Mouse (Mus musculus): ENCODE measurements around the gene Dcbld1.

The Dcbld1 gene

GRCm38 (mm10) chr10:52233301-52233968 is at the start of gene Dcbld1:
Dcbld1 (plus strand) TSS chr10:52233619.
- DNase-seq (ENCODE audit: low read depth): no peak

DNA sequence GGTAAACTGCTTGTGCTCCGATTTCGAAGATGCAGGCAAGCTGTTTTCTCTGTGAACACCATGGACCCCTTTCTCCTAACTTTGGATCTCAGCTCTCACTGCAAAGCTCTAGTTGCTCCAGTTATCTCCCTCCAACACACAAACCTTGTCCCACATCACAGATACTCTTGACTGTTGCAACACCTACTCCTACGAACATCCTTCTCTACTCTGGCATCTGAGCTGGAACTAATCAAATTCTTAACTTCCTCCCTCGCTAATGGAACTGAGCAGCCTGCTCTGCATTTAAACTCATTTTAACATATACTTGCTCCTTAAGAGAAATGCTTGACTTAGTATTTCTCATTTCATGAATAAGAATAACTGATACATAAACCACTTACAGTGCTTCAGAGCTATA is 47.5 kb upstream of the Dcbld1 start:
- DNase-seq (ENCODE audit: low read depth): no peak

DNA sequence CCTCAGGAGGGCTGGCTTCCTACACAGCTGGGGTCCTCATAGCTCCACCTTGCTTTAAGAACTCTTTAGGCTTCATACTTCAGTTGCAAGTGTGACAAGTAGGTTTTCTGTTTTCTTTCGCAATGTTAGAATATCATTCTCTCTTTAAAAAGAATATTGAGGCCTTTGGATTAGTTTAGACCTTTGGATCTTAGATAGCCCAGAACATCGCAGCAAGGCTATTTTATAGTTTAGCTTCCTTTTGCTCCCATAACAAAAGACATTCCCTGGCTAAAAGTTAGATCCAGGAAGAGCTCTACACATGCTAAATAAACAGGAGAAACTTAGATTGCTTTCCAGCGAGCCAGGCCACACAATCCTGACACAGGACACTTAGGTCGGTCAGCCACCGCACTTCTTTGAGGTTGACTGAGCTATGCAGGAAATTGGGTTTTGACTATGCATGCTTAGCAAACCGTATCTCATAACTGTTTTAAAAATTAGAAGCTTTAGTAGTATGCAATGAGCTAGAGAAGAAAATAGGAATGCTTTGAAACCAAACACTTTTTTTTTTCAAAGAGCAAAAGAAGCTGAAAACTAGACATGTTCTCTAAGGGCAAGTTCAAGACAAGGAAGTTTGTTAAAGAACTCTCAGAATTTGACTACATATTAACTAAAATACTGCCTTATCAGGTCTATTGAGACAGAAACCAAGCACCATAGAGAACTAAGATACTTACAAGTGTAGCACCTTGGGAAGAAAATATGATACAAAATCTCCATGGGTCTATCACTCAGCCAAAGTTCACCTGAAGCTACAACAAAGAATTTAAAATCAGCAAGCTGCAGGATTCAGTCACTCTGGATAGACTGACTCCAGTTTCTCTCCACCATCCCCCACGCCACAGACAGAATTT is 38.2 kb upstream of the Dcbld1 start, which contains the start of gene Ros1:
Gene Ros1, minus strand, starts transcription at position 288 of the 896 bp plus-strand sequence.
- no peak for DNase-seq (ENCODE audit: low read depth)

DNA sequence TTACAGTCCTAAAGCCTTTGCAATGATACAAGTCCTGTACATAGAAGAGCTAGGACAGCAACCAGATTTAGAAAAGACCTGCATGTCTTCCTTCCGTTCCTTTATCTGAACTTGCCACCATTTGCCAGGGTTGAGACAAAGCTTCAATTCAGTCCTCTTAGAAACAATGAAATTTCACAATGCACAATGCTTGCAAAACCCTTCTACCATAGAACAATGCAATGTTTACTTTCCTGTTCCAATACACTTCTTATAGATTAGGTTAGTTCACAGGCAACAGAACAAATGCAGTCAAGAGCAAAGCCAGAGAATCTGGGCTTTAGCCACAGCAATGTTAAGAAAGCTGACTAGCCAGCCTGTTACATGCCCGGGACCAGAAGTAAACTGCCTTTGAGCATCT is 29.4 kb upstream of the Dcbld1 start:
- DNase-seq (ENCODE audit: low read depth): no peak

DNA sequence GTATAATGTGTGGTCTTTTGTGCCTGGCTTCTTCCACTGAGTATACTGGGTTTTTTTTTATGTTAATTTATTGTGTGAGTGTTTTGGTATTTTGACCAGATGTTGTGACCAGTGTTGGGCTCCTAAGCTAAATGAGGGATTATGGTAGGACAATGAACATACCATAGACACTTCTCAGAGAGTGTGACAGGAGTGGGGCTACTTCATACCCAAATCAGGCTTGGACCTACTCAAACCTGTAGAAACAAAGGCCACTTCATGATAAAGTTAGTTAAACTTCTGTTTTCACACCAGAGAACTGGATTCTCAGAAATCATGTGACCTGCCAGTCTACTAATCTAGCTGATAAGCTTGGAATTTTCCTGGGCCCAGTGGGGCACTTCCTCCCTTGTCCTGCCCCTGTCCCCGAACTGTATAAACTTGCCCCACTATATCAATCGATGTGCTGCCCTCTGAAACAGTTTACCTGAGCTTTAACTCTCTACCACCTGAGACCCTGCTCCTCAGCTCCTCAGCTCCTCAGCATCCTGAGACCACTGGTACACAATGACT is 18.1 kb upstream of the Dcbld1 start:
- no peak for DNase-seq (ENCODE audit: low read depth)

DNA sequence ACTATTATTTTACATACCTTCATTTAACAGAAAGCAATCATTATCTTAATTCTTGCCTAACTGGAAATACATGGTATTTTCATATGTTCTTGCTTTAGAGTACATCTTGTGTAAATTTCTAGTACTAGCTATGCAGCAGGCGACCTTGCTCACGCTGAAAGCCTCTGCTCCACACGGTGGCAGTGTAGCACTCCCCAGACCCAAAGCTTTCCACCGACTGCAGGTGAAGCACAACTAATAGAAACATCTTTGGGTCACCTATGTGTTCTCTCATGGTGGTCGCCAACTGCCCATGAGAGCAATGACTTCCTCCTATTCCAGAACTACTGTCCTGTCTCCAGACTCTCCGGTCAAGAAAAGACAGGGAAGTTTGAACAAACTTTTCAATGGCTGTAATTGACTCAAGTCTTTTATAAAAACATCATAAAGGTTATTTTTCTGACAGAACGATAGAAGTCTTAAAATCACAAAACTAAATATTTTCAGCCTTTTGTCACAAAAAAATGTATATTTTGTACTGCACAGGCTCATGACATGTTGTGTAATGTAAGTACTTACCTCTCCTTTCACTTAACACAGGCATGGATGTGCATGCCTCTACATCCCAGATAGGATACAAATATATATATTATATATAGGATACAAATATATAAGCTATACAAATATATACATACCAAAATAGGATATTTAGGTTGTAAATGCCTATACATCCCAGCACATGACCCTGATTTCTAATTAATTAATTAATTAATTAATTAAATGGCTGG is 16.4 kb upstream of the Dcbld1 start:
- DNase-seq (ENCODE audit: low read depth): no peak

DNA sequence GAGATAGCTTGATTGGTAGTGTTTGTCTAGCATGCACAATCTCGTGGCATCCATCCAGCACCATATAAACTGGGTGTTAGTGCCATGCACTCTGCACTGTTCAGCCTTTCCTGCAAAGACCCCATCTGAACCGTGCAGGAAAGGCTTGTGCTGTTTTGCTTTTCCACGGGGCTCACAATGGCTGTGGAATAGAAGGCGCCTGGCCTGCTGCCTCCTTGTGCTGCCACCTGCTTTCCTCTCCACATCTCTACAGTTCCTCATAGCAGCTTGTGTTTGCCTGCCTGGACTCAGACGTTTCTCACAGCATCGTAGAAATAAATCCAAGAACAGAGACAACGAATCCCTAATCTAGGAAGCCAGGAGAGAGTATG is 15.9 kb upstream of the Dcbld1 start:
- no peak for DNase-seq (ENCODE audit: low read depth)

DNA sequence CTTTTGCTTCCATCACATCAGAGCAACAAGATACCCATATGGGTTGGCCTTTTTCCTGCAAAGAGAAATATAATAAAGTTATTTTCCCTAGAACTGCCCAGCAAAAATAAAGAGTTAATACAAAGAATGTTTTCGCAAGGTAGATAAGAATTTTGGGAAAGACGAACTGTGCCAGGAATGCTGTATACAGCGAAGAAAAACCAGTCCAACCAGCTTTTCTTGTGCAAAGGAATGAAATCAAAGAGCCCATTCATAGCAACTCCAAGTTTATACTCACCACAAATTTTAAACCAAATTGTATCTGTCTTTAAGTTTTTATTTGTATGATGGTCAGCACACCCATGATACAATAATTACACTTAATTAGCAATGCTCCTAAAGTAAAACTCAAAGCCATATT is 13.8 kb upstream of the Dcbld1 start:
- no peak for DNase-seq (ENCODE audit: low read depth)

DNA sequence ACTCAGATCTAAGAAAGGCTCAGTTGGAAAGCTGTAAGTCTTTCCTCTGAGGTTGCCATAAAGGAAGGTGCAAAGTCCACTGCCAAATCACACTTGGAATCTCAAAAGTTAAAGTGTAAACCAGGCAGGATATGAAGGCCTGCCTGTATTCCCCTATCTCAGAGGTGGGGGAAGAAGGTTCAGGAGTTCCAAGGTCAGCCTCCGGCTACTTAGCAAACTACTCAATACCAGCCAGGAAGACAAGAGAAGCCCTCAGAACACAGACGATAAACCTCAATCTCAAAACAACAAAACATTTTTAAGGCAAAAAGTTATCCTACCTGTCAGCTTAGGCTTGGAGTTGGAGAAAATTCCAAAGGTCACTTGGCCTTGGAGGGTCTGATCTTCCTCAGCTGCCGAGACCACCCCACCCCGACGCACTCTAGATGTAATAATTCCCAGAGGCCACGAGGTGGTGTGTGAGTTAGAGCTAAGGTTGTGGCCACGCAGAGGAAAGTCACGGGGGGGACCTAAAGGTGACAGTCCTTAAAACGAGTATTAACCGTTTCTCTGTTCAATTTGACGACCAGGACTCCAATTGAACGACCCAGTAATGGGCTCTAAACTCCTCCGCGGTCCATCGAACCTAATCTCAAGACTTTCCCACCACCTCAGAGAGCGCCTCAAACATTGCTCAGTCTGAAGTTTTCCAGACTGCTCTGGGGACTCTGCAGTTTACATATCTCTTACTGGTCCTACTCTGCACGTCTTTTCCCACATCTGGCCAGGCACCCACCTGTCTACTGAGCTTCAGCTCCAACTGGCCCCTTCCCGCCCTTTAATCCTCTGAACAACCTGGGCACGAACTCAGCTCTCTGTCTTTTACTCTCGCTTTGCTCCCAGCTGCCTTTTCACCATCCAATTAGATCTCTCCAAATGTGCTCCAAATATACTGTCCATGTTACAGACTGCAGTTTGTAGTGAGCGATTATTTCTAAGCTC is 933 bp upstream of the Dcbld1 start:
- DNase-seq (ENCODE audit: low read depth): no peak

DNA sequence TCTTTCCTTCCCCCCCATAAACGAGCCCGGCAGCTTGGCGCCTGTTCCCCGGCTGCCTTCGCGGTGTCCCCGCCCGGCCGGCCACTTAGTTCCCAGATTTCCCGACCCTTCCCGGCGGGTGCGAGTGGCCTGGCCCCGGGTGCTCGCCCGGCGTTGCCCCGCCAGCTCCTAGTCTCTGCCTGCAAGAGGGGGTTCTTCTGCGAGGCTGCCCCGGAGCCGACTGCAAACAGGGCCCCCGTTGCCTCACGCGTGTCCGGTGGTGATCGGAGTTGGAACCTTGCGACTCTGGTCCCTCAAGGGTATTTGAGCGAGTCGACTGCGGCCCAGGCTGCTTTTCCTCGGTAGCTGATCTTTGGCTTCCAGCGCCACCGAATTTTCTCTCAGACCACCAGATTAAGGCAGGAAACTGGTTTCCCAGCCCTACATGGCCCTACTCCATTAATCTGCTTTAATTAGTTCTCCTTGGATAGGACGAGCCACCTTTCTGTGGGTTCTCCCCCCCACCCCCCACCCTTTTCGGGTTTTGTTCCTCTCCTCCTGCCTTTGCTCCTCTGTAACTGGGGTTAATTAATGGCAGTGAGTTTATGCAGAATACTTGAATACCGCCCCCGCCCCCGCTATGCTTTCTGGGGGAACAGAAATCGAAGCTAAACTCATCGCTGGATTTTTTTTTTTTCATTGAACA is 692 bp downstream of the Dcbld1 start:
- DNase-seq (ENCODE audit: low read depth): no peak

DNA sequence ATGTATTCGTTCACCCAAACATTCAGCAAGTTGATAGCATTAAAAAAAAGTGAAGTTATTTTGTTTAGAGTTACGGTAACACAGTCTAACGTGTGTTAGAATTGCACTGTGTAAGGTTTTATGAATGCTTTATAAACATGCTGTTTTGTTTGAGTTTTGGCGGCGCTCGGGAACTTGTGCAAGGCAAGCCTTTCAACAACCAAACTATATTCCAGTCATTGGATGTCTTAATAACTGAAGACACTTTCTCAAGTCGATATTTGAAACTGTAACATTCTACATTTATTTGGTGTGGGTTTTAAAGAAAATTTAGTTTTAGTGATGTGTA is 1.2 kb downstream of the Dcbld1 start:
- no peak for DNase-seq (ENCODE audit: low read depth)

DNA sequence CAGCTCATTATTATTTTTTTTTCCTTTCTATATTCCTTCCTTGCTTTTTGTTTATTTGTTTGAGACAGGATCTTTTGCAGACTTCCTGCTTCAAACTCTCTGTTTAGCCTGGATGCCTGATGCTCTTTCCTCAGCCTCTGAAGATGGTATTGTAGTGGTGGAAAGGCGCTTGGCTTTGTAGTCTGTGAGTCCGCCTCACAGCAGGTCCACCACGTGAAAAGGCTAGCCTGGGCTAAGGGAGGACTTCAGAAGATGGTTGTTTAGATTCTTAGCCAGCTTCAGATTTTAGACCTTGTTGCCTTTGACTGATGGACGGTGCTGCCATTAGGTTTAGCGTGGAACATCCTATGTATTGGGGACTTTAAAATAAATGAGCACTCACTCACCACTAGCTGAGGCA is 2.0 kb downstream of the Dcbld1 start:
- DNase-seq (ENCODE audit: low read depth): no peak

DNA sequence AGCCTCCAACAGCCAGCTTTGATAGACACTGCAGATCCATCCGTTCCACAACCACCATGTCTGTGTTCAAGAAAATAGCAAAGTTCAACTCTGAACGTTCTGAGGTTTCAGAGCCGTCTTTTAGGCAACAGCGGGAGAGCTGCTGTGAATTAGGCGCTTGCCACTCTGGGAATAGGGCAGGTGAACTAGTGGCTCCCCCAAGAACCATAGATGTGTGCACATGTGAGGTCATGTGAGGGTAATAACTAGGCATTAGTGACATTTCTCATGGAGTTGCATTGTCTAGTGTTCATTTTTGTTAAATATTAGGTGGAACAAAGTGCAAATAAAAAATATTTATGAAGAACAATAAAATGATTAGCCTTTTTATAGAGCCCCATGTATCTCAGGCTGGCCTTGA is 8.6 kb downstream of the Dcbld1 start:
- no peak for DNase-seq (ENCODE audit: low read depth)

DNA sequence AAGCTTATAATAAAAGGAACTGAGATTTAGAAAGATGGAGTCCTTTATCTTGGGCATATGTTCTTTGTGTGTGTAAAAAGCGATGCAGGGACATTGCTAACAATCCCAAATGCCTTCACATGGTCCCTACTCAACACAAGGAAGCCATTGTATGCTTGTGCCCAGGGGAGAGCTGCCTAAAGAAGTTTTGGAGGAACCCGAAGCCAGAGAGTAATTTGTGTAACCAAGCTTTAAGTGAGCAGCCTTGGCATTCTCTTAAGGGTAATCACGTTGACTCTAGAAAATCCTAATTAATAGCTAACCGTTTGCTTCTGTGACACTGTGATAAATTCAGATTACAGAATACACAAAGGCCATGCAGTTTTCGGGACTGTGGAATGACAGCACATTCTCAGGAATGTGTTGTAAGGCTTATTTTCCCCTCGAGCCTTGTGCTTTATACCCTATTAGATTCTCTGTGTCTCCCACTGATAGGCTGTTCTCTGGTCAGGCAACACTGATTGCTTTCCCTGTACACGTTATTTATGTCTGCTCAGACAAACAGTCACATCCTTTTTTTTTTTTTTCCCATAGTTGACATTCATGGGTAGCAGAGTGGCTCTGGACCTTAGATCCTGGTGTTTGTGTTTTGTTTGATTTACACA is 9.4 kb downstream of the Dcbld1 start:
- no peak for DNase-seq (ENCODE audit: low read depth)

DNA sequence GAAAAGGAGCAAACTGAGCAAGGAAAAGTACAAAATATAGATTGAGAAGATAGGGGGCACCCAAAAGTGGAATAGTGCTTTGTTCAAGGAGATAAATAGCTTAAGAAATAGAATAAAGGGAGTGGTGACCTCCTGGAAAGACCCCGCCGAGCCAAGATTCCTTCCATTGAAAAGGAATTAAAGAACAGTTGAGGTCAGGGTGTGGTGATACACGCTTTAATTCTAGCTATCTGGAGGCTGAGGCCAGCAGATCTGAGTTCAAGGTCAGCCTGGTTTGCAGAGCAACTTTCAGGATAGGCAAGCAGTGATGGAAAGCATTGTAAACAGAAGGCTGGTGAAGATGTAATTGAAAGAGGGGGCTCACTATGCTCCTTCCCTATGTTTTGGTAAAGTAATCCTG is 12.8 kb downstream of the Dcbld1 start:
- no peak for DNase-seq (ENCODE audit: low read depth)

DNA sequence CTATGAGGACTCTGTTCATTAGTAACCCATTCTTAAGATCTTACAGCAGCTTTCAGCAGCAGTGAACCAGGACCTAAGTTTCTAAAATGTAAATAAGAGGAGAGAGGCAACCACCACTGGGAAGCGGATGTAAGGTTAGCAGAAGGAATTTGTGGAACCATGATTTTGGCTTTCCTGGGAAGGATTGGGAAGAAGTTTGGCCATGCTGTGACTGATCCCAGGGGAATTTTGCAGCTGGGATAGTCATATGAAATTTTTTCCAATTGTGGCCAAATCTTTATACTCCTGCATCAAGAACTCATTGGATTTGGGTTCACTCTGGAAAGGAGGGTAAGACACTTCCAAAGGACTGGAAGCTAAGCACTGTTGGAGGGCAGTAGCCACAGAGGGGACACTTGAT is 18.8 kb downstream of the Dcbld1 start:
- no peak for DNase-seq (ENCODE audit: low read depth)

GRCm38 (mm10) chr10:52253426-52253825 is 20.0 kb downstream of the Dcbld1 start:
- peak; percentile 57 for DNase-seq (ENCODE audit: low read depth)

- no peak for DNase-seq (ENCODE audit: low read depth)
These were observed 24.3 kb downstream of the Dcbld1 start for GRCm38 (mm10) chr10:52257768-52258167.

- DNase-seq (ENCODE audit: low read depth): no peak
These were observed 24.9 kb downstream of the Dcbld1 start for GRCm38 (mm10) chr10:52258180-52258948.
